Mouse (Mus musculus): ENCODE data around the gene Saa4. TPM values are rescaled to one million over a fixed set of nuclear protein-coding genes. Genes with fewer than 3 reads are reported as not detected.
"Not testable (repeated sequence)": the region's sequence is repeated elsewhere in the genome, so short reads cannot be mapped to it uniquely, and the experiment has no call there.

The Saa4 gene
- polyA plus RNA-seq (2015; fragmentation: Nextera tagmentation; extraction: Ambion mirVana) = not detected in 2 replicates

DNA sequence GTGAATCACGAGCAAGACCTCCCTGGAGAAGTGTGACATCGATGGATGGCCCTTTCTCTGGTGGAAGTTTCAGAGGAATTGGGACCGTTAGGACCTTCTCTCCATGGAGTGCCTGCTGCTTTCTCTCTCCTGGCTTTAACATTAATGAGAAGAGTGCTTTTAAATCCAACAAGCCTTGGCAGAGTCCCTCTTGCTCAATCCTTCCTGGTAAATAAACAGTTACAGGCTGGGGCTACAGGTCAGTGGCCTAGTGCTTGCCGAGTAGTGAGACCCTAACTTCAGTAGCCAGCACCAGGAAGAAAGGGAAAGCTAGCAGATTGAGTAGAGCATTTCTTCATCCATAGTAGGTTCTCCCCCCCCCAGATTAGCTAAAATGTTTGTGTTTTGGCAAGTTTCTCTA, at the start of gene Saa4:
Gene Saa4, minus strand, starts transcription at position 146 of the 400 bp plus-strand sequence.
- no peak for ATAC-seq (ENCODE audit: low FRiP score, low read depth)
- Histone ChIP-seq H3K36me3 (no peaks in the 10 kb centered on the region), H3K4me3 (no peak within 1 kb of the TSS), H3K27ac (replicated peaks) (no peak within 1 kb of the TSS), H3K9me3 (no peaks in the 10 kb centered on the region), H3K27me3 (no peaks in the 10 kb centered on the region), H3K4me2 (no peak within 1 kb of the TSS), H3K4me1 (replicated peaks) (no peaks in the 10 kb centered on the region), H3K9ac (no peak within 1 kb of the TSS)
- 86% methylated on average over 4 of the region's 4 CpGs for WGBS

DNA sequence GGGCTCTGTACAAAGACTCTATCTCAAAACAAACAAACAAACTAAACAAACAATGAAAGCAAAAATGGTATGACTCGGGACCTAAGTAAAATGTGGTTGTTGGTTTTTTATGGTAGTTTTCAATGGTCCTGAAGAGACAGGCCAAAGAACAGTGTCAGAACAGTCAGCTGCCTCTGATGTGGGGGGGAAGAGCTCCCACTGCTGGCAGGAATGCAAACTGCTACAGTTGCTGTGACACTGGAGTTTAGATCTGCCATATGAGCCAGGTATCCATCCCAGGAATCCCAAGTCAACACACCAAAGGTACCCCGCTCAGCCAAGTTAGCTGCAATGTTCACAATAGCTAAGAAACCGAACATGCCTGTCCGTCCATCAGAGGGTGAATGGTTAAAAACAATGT, 38.3 kb upstream of the Saa4 start:
- H3K9ac ChIP-seq = no peak overlapping the region
- H3K27me3 ChIP-seq = no peaks in the 10 kb centered on the region
- H3K4me2 ChIP-seq = no peak overlapping the region
- no peak for ATAC-seq (ENCODE audit: low FRiP score, low read depth)
- H3K27ac ChIP-seq (replicated peaks) = no peak overlapping the region
- 76% methylated on average over 4 of the region's 4 CpGs for WGBS
- no peak overlapping the region for H3K4me3 ChIP-seq
- H3K36me3 ChIP-seq = peaks cover 83% of the 10 kb centered on the region
- H3K4me1 ChIP-seq (replicated peaks) = no peaks in the 10 kb centered on the region
- no peaks in the 10 kb centered on the region for H3K9me3 ChIP-seq

DNA sequence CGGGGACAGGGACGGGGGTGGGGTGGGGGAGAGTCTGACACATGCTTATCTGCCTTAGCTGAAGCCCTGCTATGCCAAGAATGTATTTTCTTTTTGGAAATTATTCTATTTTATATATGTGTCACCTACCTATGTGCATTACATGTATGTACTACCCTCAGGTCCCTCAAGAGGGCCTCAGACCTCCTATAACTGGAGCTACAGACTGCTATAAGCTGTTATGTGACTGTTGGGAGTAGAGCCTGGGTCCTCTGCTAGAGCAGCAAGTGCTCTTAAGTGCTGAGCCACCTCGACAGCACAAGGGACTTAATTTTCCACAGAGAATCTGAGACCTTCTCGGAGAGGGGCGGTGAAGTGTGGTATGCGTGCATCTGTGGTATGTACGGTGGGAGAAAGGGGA, 36.0 kb upstream of the Saa4 start:
- no peaks in the 10 kb centered on the region for H3K9me3 ChIP-seq
- no peak overlapping the region for H3K27ac ChIP-seq (replicated peaks)
- H3K4me3 ChIP-seq = no peak overlapping the region
- WGBS = 96% methylated on average over 7 of the region's 7 CpGs
- no peak overlapping the region for H3K4me2 ChIP-seq
- no peaks in the 10 kb centered on the region for H3K27me3 ChIP-seq
- no peaks in the 10 kb centered on the region for H3K4me1 ChIP-seq (replicated peaks)
- peaks cover 80% of the 10 kb centered on the region for H3K36me3 ChIP-seq
- no peak overlapping the region for H3K9ac ChIP-seq
- no peak for ATAC-seq (ENCODE audit: low FRiP score, low read depth)

DNA sequence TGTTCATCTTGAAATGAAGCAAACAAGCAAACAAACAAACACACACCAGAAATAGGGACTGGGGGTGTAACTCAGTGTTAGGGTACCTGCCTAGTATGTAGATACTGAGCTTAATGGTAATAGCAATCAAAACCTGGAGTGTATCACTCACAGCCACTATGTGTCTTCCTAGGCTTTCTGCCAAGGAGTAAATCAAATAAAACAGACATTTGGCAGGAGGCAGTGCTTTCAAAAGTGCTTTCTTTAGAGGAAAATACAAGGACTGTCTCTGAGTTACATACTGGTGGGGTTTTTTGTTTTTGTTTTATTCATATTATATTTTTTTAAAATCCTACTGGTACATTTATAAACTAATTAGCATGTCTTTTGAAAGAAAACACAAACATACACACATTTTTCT, 35.0 kb upstream of the Saa4 start:
- H3K36me3 ChIP-seq = peaks cover 82% of the 10 kb centered on the region

DNA sequence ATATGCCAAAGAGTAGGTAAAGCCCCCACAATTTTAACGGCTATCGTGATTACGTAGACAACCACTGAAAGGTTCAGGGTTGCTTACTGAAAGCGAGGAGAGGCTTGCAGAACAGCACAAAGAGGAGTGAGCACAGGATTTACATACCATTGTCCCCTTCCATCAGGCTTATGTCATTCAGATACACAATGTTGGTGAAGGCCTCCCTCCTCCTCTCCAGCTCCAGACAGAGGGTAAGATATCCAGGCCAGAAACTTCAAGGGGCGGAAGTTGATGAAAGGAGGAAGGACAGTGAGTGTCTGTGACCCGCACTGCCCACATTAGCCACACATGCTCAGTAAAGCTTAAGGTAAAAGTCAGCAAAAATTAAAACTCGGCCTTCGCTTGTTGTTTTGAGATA, 32.3 kb upstream of the Saa4 start:
- WGBS = 81% methylated on average over 8 of the region's 8 CpGs
- Histone ChIP-seq H3K27ac (replicated peaks) (no peak overlapping the region), H3K9ac (no peak overlapping the region), H3K4me2 (no peak overlapping the region), H3K4me3 (no peak overlapping the region), H3K4me1 (replicated peaks) (no peaks in the 10 kb centered on the region), H3K9me3 (no peaks in the 10 kb centered on the region), H3K36me3 (peaks cover 79% of the 10 kb centered on the region), H3K27me3 (no peaks in the 10 kb centered on the region)
- ATAC-seq (ENCODE audit: low FRiP score, low read depth) = no peak

More for the DNA sequence above, 35.0 kb upstream of the Saa4 start:
- no peak for ATAC-seq (ENCODE audit: low FRiP score, low read depth)
- H3K4me1 ChIP-seq (replicated peaks) = no peaks in the 10 kb centered on the region
- H3K4me2 ChIP-seq = no peak overlapping the region
- no peak overlapping the region for H3K27ac ChIP-seq (replicated peaks)
- no peaks in the 10 kb centered on the region for H3K27me3 ChIP-seq
- H3K9me3 ChIP-seq = no peaks in the 10 kb centered on the region
- no peak overlapping the region for H3K4me3 ChIP-seq
- no peak overlapping the region for H3K9ac ChIP-seq

DNA sequence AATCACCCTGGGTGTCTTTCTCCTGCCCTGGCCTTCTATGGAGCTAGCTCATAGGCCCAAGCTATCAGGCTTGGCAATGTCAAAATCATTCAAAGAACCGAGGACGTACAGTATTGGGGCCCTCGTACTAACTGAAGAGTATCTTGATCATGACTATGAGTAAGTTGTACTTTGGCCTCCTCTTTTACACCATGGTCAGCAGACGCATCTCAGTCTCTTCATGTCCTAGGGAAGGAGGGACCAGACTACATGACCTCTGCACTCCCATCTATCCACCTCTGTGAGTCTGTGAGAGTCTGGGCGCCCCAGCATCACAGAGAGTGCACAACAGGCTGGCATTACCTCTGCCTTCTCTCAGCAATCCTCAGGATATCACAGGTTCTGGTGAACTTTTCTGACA, 30.2 kb upstream of the Saa4 start:
- Histone ChIP-seq H3K9ac (no peak overlapping the region), H3K36me3 (peaks cover 60% of the 10 kb centered on the region), H3K4me3 (no peak overlapping the region), H3K4me2 (no peak overlapping the region), H3K27ac (replicated peaks) (no peak overlapping the region), H3K27me3 (no peaks in the 10 kb centered on the region), H3K4me1 (replicated peaks) (no peaks in the 10 kb centered on the region), H3K9me3 (no peaks in the 10 kb centered on the region)
- no peak for ATAC-seq (ENCODE audit: low FRiP score, low read depth)
- WGBS = 96% methylated on average over 5 of the region's 5 CpGs

DNA sequence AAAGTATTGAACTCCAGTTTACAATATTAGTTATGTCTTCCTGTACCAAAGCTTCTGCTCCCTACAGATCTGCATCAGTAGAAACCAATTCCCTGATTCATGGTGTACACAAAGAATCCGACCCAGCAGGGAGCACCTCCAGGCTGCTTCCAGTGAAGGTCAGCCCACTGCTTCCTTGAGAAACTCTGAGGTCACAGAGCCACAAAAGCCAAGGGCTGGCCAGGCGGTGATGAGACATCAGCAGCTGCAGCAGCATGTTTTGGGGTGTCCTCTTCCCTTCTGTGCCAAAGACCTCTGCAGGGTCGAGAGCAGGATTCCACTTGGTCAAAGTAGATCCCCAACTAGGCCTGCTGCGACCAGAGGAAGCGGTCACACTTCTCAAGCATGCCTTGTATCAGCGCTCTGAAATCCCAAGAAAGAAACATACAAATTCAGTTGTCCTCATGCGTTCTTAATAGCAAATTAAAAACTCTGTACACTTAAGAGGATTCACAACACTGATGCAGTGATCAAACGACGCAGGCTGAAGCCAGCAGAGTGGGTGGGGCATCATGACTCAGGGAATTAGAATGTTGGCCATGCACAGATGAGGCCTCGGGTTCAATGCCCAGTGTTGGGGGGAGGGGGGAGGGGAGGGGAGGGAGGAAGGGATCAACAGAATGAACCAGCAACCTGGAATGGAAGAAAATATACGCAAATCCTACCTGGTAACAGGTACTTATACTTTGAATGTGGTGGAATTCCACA, 28.8 kb upstream of the Saa4 start:
- H3K9me3 ChIP-seq = no peaks in the 10 kb centered on the region
- ATAC-seq (ENCODE audit: low FRiP score, low read depth) = no peak
- H3K36me3 ChIP-seq = peaks cover 47% of the 10 kb centered on the region
- H3K4me1 ChIP-seq (replicated peaks) = no peaks in the 10 kb centered on the region
- H3K4me2 ChIP-seq = no peak overlapping the region
- H3K4me3 ChIP-seq = no peak overlapping the region
- no peak overlapping the region for H3K27ac ChIP-seq (replicated peaks)
- H3K9ac ChIP-seq = no peak overlapping the region
- no peaks in the 10 kb centered on the region for H3K27me3 ChIP-seq
- 79% methylated on average over 11 of the region's 11 CpGs for WGBS

DNA sequence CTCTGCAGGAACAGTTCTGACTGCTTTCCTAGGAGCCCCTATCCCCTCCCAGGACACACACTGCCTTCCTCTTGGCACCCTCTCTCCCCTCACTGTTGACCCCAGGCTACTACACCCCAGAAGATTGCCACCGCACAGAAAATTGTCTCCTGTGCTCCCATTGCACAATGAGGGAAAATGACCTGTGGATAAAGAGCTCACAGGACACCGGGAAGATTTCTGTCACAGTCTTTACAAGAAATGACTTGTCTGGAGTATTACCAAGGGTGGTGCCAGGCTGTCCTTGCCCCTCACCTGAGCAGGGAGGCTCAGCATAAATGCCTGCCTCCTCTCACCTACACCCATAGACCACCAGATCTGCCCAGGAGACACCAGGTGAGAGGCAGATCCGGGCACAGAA, 19.1 kb upstream of the Saa4 start, which contains the start of gene Saa2:
Gene Saa2, plus strand, starts transcription at position 301 of the 400 bp plus-strand sequence.
- Histone ChIP-seq H3K4me2 (no peak within 1 kb of the TSS), H3K9me3 (no peaks in the 10 kb centered on the region), H3K27me3 (no peaks in the 10 kb centered on the region), H3K4me1 (replicated peaks) (no peaks in the 10 kb centered on the region), H3K36me3 (no peaks in the 10 kb centered on the region), H3K9ac (no peak within 1 kb of the TSS), H3K4me3 (no peak within 1 kb of the TSS), H3K27ac (replicated peaks) (no peak within 1 kb of the TSS)
- WGBS = 69% methylated on average over 3 of the region's 3 CpGs
- ATAC-seq (ENCODE audit: low FRiP score, low read depth) = no peak

DNA sequence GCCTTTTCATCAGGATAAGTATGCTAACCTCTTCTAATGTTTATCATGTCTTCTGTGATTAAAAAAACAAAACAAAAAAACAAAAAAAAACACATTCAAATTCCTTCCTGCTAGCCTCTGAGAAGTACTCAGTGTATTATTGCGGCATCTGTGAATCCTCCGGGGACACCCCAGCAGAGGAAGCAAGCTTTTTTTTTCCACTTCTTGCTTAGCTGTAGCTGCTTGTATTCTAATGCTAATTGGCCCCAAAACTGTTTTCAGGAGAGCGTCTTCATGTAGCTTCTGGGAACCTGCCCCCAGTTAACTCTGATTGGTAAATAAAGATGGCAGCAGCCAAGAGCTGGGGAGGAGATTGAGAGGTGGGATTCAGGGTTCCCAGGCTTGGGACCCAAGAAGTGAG, 16.1 kb upstream of the Saa4 start:
- Histone ChIP-seq H3K4me1 (replicated peaks) (no peaks in the 10 kb centered on the region), H3K9ac (no peak overlapping the region), H3K27me3 (no peaks in the 10 kb centered on the region), H3K4me2 (no peak overlapping the region), H3K27ac (replicated peaks) (no peak overlapping the region), H3K36me3 (no peaks in the 10 kb centered on the region), H3K9me3 (no peaks in the 10 kb centered on the region), H3K4me3 (no peak overlapping the region)
- ATAC-seq (ENCODE audit: low FRiP score, low read depth) = no peak
- 25% methylated on average over 3 of the region's 3 CpGs for WGBS

DNA sequence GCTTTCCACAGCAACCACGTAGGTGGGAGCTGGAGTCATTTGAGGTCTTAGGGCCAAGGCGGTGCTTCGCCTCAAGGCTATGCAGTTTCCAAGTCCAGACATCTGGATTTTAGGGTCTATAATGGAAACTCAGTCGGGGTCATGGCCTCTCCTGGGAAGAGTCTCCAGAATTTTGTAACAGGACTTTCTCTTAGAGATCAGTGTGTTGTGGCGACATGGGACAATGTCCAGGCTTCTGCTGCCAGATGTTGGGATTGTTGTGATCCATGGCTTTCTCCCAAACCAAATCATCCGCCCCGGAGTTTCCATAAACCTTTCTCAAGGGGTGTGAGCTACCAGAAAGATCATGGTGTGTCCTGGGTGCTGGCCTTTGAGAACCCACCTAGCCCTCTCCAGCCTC, 14.0 kb upstream of the Saa4 start:
- no peaks in the 10 kb centered on the region for H3K4me1 ChIP-seq (replicated peaks)
- WGBS = 91% methylated on average over 7 of the region's 7 CpGs
- no peaks in the 10 kb centered on the region for H3K9me3 ChIP-seq
- H3K27me3 ChIP-seq = no peaks in the 10 kb centered on the region
- no peaks in the 10 kb centered on the region for H3K36me3 ChIP-seq
- no peak for ATAC-seq (ENCODE audit: low FRiP score, low read depth)
- H3K4me2 ChIP-seq = no peak overlapping the region
- no peak overlapping the region for H3K27ac ChIP-seq (replicated peaks)
- H3K9ac ChIP-seq = no peak overlapping the region
- H3K4me3 ChIP-seq = no peak overlapping the region

DNA sequence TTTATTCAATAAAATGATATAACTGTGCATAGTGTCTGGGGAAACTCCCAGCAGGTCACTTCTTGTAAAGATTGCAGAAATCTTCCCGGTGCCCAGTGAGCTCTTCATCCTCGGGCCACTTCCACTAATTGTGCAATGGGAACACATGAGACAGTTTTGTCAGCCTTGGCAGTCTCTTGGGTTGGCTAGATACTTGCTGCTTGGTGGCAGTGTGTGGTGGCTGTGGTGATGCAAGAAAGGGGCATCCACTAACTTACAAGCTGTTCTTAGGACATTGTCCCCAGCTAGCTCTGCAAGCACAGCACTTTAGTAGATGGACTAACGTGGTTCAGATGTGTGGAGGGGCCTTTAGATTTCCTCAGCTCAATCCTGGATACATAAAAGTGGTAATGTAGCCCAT, 13.4 kb upstream of the Saa4 start:
- WGBS = 88% methylated on average over 3 of the region's 3 CpGs
- no peak overlapping the region for H3K9ac ChIP-seq
- no peaks in the 10 kb centered on the region for H3K4me1 ChIP-seq (replicated peaks)
- H3K27me3 ChIP-seq = no peaks in the 10 kb centered on the region
- H3K36me3 ChIP-seq = no peaks in the 10 kb centered on the region
- ATAC-seq (ENCODE audit: low FRiP score, low read depth) = no peak
- H3K27ac ChIP-seq (replicated peaks) = no peak overlapping the region
- H3K4me3 ChIP-seq = no peak overlapping the region
- no peak overlapping the region for H3K4me2 ChIP-seq
- no peaks in the 10 kb centered on the region for H3K9me3 ChIP-seq

DNA sequence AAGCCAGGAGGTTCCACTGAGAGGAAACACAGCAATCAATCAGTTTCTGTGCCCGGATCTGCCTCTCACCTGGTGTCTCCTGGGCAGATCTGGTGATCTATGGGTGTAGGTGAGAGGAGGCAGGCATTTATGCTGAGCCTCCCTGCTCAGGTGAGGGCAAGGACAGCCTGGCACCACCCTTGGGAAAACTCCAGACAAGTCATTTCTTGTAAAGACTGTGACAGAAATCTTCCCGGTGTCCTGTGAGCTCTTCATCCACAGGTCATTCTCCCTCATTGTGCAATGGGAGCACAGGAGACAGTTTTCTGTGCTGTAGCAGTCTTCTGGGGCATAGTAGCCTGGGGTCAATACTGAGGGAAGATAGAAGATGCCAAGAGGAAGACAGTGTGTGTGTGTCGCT, 10.5 kb upstream of the Saa4 start, which contains the start of gene Saa1:
Gene Saa1, minus strand, starts transcription at position 101 of the 400 bp plus-strand sequence.
- H3K9ac ChIP-seq; ATAC-seq (ENCODE audit: low FRiP score, low read depth); H3K4me1 ChIP-seq (replicated peaks); H3K9me3 ChIP-seq; H3K4me2 ChIP-seq; H3K27me3 ChIP-seq; H3K27ac ChIP-seq (replicated peaks); H3K36me3 ChIP-seq; H3K4me3 ChIP-seq: not testable (repeated sequence)
- 81% methylated on average over 3 of the region's 3 CpGs for WGBS

DNA sequence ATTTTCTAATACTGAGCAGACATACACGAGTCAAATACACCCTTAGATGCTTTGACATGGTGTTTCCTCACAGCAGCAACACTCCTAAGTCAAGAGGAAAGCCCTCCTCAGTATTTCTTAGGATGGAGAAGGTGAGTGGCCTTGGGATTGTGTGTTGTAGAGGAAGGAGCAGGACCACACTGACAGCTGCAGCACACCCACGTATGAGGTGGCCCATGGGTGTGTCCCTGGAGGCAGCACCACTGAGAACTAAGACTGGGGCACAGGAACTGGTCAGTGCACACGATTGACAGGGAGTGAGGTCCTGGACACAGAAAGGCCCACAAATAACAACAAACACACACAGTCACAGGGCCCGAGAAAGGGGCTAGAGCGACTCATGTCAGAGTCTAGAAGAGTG, 7.6 kb upstream of the Saa4 start:
- WGBS = 82% methylated on average over 5 of the region's 5 CpGs

More for the DNA sequence above, 7.6 kb upstream of the Saa4 start:
- not testable (repeated sequence) for H3K4me1 ChIP-seq (replicated peaks); H3K36me3 ChIP-seq; H3K9me3 ChIP-seq; H3K4me2 ChIP-seq; H3K4me3 ChIP-seq; H3K9ac ChIP-seq; H3K27me3 ChIP-seq; H3K27ac ChIP-seq (replicated peaks); ATAC-seq (ENCODE audit: low FRiP score, low read depth)

All from hindbrain, embryonic 15.5 days (tissue).